Mouse (Mus musculus): ENCODE results near the gene Ankdd1b.

Gene Ankdd1b

GRCm38 (mm10) chr13:96452621-96453020, 18.4 kb downstream of the Ankdd1b start:
- DNase-seq, result no peak

GRCm38 (mm10) chr13:96451386-96452140, 19.4 kb downstream of the Ankdd1b start:
- no peak for DNase-seq

- no peak for DNase-seq
Measured at GRCm38 (mm10) chr13:96450869-96451268, 20.1 kb downstream of the Ankdd1b start.

GRCm38 (mm10) chr13:96450205-96450856, 20.7 kb downstream of the Ankdd1b start:
- DNase-seq, result no peak

- DNase-seq, result no peak
Measured at GRCm38 (mm10) chr13:96440436-96440835, 30.6 kb downstream of the Ankdd1b start.

GRCm38 (mm10) chr13:96436921-96437320, 34.1 kb downstream of the Ankdd1b start:
- no peak for DNase-seq

- DNase-seq, result peak; percentile 58 to 67
Measured at GRCm38 (mm10) chr13:96435793-96436192, 35.2 kb downstream of the Ankdd1b start.

GRCm38 (mm10) chr13:96434899-96435331, 36.1 kb downstream of the Ankdd1b start:
- DNase-seq, result no peak

GRCm38 (mm10) chr13:96433648-96434190, 37.3 kb downstream of the Ankdd1b start:
- DNase-seq, result no peak

GRCm38 (mm10) chr13:96433041-96433440, 38.0 kb downstream of the Ankdd1b start:
- DNase-seq, result no peak

- DNase-seq, result peak; percentile 80 to 90
Measured at GRCm38 (mm10) chr13:96432376-96432811, 38.6 kb downstream of the Ankdd1b start.

GRCm38 (mm10) chr13:96431595-96432156, 39.3 kb downstream of the Ankdd1b start:
- peak; percentile 90 to 94 for DNase-seq

GRCm38 (mm10) chr13:96428531-96428930, 42.5 kb downstream of the Ankdd1b start:
- no peak for DNase-seq

- DNase-seq, result no peak
Measured at GRCm38 (mm10) chr13:96426044-96426443, 45.0 kb downstream of the Ankdd1b start.

GRCm38 (mm10) chr13:96424496-96425274, 46.3 kb downstream of the Ankdd1b start:
- DNase-seq, result no peak

GRCm38 (mm10) chr13:96421230-96421629, 49.8 kb downstream of the Ankdd1b start:
- no peak for DNase-seq

GRCm38 (mm10) chr13:96418487-96418886, 52.5 kb downstream of the Ankdd1b start:
- DNase-seq, result no peak

- DNase-seq, result no peak
Measured at GRCm38 (mm10) chr13:96417261-96417813, 53.7 kb downstream of the Ankdd1b start.

GRCm38 (mm10) chr13:96416380-96416779, 54.6 kb downstream of the Ankdd1b start:
- no peak for DNase-seq

- DNase-seq, result no peak
Measured at GRCm38 (mm10) chr13:96414384-96414783, 56.6 kb downstream of the Ankdd1b start.

- DNase-seq, result no peak
Measured at GRCm38 (mm10) chr13:96408786-96409185, 62.2 kb downstream of the Ankdd1b start.

- peak in 1 of 2 experiments; percentile 38 for DNase-seq
Measured at GRCm38 (mm10) chr13:96407040-96407439, 64.0 kb downstream of the Ankdd1b start.

Data from kidney, adult 8-10 months (tissue).